Mouse (Mus musculus) gonadal fat pad, adult 2 months (tissue): ENCODE data around the gene Fstl4. TPM values are rescaled to one million over a fixed set of nuclear protein-coding genes. Genes with fewer than 3 reads are reported as not detected.

ENCODE experiments used
- DNase-seq: peaks from one replicate; pipeline ENCODE4 v3.0.0-alpha.2; 2012; ENCODE audit warnings: low read depth
- polyA plus RNA-seq: library from polyadenylated mRNA; depleted of rRNA; stranded (reverse); fragments of >200 nt; gene quantifications from 2 replicates; pipeline ENCODE4 v1.2.3, GENCODE M21; 2012

The Fstl4 gene
- polyA plus RNA-seq, 1 experiment, result 0.50 TPM

DNA sequence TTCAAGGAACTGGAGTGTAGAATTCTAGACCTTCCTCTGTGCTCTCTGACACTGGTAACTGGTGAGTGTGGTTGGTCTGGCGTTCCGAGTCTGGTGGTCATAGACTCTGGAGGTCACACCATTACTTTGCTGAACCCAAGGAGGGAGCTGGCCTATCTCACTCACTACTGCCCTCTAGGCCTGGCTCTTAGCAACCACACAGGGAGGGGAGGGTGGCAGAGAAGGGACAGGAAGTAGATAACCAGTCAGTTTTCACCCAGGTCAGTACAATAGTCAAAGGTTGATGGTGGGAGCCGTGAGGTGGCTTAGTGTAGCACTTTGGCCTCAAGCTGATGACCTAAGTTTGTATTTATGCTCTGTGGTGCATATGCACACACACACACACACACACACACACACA lies 255.1 kb downstream of the Fstl4 start:
- no peak for DNase-seq

DNA sequence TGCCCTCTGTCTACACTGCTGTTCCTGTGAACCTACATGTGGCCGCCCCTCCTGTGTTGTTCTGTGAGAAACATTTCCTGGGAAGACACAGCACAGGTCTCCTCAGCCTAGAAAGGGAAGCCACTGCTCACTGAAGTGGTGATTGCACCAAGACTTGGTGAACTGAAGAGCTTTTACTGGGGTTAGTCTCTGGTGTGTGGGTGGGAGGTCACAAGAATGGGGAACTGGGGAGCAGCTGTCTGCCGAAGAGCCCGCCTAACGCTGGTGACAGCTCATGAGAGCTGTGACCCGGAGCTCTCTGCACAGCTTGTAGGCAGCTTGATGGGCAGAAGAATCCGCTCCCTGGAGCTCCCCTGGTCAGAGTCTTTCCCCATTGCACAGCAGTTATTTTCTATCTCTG lies 260.0 kb downstream of the Fstl4 start:
- no peak for DNase-seq

DNA sequence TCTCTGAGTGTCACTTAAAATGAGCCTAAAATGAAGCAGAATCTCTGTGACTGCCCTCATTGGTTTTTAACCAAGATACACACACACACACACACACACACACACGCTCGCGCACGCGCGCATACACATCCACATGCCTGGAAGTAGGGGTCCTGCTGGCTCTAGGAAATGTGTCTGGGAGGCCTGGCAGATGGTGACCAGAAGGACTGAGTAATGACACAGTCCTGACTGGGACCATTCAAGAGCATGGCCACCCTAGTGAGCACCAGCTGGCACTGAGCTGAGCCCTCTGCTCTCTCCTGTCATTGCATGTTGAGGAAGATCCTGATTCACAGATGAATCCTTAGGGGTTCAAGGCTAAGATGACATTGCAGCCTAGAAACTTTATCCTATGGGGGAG lies 261.3 kb downstream of the Fstl4 start:
- DNase-seq, result no peak

DNA sequence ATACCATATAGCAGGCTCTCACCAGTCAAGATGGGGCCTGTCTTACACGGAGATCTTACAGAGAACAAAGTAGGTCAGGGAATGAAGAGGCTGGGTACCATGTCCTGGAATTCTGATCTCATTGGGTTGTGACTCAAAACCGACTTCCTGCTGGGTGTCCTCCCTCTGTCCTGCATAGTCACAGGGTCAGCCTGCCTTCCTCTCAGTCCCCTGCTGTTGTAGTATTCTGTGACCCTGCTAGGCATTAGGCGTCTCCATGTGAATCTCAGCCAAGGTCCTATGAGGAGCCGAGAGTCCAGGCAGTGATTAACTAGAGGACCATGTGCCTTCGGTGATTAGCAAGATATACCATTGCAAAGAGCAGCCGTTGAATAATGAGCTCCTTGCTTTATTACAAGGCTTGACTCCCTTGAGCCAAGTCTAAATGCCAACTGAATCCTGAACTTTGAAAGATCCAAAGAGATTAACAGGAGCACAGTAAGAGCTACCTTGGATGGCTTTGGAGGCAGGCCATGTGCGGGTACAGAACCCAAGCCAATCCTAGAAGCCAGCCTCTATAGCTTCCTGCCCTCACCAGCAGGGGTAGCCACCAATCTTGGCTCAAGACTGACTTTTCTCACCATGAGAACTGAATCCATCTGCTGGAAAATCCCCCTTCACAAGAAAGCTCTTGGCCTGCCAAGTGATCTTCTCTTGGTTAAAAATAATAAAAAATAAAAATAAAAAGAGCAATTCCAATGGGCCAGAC lies 264.2 kb downstream of the Fstl4 start:
- DNase-seq, result no peak

DNA sequence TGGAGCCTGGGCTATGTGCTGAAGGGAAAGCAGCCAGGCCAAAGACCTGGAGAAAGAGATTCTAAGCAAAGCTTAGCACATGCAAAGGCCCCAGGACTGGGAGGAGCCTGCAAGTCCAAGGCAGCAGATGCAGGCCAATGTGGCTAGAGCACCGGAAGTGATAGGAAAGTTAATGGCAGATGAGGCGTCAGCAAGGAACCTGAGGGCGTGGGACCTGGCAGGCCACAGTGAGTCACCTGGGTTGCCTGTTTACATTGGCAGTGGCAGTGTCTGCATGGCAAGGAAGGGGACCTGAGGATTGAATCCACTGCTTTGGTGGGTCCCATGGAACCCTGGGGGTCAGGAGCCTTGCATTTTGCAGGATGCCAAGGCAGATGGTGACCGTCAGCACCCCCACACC lies 267.3 kb downstream of the Fstl4 start:
- no peak for DNase-seq

DNA sequence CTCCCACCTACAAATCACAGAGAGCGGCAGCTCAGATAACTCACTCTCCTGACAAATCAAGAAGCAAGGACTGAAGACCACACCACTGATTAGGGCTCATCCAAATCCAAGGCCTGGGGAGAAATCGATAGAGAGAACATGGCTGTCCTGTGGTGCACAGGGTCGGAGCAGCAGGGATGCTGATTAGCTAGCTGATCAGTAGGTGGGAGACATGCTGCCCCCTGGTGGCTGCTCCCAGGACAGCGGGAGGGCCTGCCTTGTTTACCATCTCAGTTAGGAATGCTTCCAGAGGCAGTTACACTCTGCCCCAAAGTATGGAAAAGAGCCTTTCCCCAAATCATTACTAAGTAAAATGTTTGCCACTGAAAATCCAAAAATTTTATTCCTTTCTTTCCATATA lies 267.9 kb downstream of the Fstl4 start:
- DNase-seq, result no peak

DNA sequence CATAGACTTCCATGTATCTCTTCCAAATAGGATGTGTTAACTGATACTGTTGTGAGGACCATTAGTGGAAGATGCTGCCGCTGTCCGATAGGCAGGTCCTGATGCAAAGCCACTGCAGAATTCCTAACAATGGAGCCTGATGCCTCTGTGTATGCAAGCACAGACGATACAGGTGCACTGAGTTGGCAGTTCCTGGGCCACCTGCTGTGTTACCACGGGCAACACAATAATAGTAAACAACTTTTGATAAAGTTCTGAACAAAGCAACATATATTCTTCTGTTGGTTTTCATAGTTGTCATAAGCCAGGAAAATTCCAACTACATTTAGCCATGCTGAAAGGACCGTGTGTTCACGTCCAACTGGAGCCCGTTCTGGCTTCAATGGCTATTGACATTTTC lies 271.0 kb downstream of the Fstl4 start:
- no peak for DNase-seq

DNA sequence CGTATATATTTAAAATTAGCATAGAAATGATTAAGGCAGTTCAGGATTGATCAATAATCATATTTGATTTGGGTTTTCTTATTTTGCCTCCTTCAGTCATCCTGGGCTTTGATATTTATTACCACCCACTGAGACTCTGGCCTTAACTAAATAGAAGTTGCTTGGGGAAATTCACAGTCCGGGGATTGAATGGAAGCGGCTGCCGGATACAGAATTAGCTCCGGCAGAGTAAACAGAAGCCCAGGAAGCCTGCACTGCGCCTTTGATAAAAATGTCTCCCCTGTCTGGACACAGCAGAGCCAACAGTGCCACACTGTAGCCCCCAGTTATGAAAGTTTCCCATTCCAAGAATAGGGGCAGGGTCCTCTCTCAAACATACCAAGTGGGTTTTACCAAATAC lies 282.4 kb downstream of the Fstl4 start:
- DNase-seq, result no peak

DNA sequence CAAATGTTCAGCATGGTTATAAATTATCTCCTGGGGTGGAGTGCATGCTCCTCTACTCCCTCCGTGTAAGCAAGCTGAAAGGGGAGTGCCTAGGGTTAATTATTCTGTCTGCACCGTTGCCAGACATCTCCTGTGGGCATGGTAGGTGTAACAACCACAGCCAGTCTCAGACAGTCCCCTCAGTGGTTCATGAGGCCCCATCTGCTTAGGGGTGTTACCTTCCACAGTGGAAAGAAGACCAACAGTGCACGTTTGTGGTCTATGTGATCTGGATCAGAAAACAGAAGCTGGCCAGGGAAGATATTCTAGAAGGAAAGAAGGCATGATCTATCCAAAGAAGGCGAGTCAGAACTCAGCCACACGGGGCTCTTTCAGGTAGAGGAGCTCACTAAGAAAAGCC lies 289.7 kb downstream of the Fstl4 start:
- no peak for DNase-seq

DNA sequence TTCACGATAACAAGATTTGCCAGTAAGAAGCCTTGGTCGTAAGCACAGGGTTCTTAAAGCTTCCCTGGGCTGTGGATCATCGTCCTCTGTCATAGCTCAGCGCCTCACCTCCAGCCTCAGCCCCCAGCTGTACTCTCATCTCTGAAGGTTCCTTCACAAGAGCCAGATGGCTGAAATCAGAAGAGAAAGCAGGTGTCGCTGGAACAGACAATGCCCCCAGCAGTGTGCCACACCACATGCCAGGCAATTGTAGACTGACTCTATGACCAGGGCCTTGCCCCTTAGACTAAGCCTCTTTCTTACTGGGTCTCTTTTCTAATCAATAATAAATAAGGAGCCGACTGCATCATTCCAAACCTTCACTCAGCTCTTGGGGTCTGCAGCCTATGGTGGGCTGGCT lies 291.5 kb downstream of the Fstl4 start:
- no peak for DNase-seq

DNA sequence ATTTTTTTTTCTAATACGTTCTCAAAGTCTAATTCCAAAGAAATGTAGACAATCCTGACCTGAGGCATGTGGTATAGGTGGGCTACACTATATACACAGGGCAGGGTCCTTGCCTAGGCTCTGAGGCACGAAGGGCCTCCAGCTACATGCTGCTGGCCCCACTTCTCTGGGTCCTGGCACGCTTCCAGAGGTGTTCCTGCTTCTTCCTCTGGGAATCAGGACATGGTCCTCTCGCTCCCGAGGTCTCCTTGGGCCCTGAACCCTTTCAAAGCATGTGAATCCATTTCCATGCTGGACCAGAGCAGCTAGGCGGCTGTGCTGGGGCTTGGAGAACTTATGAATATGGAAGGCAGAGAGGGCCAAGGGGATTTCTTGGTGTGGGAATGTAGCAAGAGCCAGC lies 292.3 kb downstream of the Fstl4 start:
- no peak for DNase-seq

DNA sequence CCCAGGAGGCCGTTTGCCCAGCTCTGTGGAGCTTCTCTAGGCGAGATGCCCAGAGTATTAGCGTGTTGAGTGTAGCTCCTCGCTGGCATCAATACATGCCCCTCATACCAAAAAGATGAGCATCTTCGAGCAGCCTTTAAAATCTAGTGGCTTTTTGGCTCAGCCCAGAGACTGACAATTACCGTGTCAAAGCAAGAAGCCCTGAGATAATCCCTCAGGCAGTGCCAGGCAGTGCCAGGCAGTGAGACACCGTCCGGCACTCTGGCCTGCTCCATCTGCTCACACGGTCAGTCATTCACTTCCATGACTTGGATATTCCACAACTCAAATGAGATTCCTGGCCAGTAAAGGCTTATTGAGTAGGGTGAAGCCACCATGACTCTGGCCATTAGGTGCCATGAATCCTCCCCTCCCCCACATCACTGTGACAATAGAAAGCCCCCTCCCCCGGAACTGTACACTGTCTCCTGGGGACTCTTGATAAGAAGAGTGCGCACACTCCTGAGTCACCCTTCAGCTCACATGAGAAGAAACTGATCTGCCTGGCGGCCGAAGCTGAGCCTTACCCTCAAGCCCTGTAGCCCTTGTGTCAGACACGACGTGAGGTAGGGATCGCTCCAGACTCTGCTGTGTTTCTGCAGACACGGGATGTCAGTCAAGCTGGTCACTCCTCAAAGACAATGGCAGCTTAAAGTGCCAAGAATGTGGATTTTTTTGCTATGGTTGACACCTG lies 293.6 kb downstream of the Fstl4 start:
- no peak for DNase-seq

DNA sequence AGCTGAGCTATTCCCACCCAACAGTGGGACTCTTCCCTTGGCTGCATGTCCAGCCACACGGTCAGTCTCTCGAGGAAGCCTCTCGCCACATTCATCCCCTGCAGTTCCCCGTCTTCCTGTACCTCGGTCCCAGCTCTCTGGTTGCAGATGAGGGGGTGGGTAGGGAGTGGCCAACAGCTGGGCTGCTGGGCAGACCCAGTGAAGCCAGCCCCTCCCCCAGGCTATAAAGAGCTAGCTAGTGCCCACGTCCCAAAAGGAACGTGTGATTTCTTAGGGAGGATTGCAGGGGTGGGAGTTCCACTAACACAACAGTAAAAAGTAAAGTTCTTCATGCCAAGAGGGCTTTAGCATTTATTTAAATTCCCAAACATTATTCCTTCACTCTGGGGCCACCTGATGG lies 294.1 kb downstream of the Fstl4 start:
- DNase-seq, result no peak

DNA sequence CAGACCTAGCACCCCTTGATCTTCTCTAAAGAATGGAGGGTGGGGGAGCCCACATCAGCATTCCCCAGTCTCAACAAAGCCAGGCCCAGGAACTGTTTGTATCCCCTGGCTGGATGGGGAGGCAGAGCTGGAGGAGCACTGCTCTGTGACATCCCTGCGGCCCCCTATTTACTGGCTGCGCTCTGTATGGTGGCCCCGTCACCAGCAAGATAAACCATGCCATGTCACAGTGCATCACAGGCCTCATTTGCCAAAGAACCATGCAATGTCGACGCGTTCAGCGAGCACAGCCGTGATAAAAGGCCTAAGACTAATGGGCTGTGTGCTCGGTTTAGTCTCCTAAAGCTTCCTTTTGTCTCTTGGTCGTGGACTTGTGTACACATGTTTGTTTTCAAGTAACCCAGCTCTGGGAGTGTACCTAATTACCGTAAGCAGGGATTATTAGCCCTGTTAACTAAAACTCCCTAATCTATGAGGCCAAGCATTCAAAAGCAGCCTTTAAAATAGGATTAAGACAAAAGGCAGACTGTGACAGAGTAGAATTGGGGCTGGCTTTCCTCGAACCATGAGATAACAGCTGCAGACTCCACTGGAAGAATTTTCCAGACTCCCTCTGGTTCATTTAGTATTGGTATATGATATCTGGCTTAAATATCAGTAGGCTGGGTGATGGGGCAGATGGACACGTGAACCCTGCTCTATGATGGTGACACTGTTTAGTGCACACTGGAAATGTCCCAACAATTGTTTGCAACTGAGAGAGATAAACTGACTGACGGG lies 303.5 kb downstream of the Fstl4 start:
- no peak for DNase-seq

DNA sequence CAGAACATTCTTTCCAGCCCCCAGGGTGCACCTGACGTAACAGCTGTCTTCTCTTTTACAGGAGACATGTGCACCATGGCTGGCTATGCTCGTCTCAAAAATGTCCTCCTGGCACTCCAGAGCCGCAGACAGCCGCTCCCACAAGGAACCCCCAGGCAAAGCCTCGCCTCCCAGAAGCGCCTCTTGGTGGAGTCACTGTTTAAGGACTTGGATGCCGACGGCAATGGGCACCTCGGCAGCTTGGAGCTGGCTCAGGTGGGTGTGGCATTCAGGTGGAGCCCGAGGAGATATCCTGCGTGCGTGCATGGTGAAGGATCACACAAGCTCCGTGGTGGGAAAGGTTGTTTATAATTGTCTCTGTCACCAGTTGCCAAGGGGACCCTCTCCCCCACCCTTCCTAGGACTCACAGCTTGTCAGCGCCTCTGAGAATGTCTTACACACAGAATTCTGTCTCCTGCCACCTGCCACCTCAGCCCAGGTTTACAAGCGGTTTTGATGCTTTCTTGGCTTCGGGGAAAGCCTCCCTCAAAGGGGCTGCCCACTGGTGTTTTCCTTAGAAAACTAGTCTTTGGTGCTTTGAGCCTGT lies 304.1 kb downstream of the Fstl4 start:
- no peak for DNase-seq

DNA sequence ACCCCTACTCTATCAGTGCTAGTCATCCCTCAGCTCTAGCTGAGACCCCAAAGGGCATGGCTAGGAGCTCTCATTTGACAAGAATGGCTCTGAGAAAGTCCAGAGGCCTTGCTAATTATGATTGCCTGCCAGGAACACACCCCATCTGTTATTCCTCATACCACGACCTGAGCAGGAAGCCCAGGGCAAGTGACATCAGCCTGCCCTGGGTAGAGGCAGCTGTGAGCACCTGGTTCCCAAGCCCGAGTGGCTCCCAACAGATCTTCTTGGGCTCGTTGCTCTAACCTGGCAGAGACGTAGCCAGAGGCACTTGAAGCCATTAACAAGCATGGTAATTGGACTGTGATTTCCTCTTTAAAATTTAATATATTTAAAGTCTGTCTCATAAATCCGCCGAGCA lies 305.3 kb downstream of the Fstl4 start:
- DNase-seq, result no peak

DNA sequence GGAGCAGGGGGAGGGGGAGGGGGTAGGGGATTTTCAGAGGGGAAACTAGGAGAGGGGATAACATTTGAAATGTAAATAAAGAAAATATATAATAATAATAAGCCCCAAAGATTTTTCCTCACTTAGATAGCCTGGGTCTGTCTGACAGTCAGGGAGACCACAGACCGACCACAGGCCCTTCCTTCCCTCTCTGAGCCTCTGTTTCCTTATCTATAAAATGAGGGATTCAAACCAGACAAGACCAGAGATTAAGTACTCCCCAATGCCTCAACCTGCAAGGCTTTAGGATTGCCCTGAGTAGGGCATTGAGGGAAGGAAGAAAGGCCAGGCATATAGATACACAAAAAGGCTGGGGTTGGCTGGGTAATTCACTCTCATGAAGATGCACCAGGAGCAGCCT lies 307.2 kb downstream of the Fstl4 start:
- no peak for DNase-seq

DNA sequence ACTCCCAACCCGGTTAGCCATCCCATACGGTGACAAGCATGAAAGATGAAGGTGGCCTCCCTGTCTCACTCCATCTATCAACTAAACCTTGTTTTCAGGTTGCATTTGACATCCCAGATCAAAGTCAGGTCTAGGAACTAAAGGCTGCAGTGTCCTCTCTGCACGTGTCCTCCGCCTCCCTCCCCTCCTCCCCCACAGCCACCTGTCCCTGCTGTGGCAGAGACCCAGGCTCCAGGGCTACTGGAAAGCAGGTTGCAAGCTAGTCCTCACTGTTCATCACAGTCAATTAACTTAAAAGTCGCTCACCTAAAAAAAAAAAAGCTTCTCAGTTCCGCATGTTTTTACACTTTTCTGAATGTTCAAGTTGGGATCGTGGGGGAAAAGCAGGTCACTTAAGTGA lies 313.2 kb downstream of the Fstl4 start:
- no peak for DNase-seq

DNA sequence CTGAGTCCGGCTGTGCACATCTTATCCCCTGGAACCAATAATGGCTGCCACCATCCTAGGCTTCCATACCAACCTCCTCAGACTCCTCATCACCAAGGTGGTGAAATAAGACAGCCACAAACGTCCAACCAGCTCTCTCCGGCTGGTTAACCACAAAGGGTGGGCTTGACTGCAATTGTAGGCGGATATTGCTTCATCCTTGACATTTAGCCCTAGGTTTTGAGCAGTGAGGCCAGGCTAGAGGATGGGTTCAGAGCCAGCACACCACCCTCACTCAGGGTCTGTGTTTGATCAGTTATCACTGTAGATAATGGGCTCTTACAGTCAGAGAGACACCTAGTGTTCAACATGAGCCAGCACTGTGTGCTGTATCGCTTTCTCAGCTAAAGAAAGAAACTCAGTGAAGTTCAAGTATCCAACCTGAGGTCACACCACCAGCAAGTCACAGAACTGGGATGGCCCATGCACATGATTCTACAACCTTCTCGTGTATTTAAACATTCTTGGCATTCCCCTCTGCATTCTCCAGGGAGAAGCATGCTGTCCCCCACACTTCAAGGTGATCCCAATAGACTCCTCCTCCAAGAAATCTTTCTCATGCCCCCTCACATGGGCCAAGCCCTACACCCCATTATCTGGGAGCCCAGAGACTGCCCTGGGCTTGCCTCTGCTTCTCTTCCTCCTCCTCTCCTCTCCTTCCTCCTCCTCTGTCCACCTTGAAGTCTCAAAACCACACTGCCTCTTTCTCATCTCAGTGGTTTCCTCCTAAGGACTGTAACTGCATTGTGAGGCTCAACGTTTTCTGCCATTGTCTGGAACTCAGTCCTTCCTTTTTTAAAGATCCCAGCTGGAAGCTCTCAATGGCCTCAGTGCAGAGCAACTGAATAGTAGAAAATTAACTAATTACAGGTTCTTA lies 314.2 kb downstream of the Fstl4 start:
- no peak for DNase-seq

DNA sequence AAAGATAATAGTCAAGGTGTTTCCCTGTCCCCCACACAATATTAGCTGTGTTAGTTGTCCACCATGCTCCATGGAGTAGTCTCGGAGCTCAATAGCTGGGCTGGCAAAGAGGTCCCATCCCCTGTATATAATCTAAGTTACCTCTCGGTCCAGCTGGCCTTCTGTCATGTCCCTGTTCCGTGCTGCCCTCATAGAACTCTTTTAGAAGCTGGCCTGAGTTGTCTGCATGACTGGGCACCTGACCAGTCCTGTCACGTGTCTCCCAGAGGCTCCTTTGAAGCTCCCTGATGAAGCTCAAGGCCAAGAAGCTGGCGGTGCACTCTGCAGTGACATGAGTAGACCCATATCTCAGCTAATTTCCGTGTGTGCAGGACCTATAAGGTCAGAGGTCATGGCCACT lies 316.9 kb downstream of the Fstl4 start:
- DNase-seq, result no peak

DNA sequence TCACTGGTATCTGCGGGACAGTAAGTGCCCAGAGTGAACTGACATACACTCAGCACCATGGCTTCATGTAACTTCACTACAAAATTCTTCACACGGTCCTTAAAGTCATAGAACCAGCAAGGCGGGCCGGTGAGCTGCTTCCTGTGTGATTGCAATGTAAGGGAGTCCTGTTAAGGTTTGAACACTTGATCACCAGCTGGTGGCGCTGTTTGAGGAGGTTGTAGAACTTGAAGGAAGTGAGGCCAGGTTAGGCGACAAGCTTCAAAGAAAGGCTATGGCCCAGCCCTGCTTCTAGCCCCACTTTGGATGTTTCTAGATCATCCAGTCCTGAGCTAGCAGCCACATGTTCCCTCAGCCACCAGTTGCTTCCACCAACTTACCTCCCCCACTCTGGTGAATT lies 320.9 kb downstream of the Fstl4 start:
- no peak for DNase-seq
